Mouse (Mus musculus) thymus, postnatal 0 days (tissue): ENCODE measurements around the gene Ccdc169. TPM values are rescaled to one million over a fixed set of nuclear protein-coding genes. Genes with fewer than 3 reads are reported as not detected.
A peak's percentile ranks its signal among the peaks of the same experiment; 100 is the strongest.

ENCODE experiments used
- DNase-seq: peaks from one replicate; pipeline ENCODE4 v3.0.0-alpha.2; 2015; ENCODE audit warnings: low spot score
- polyA plus RNA-seq: library from polyadenylated mRNA; unstranded; fragments of >200 nt; fragmentation: Nextera tagmentation; extraction: Ambion mirVana; gene quantifications from 2 replicates; pipeline ENCODE4 v1.2.1, GENCODE M21; 2015

The Ccdc169 gene
- 0.04 TPM in 1 of 2 replicates, not detected in the other for polyA plus RNA-seq

GRCm38 (mm10) chr3:55137039-55137438, at the start of gene Ccdc169:
Gene Ccdc169, plus strand, starts transcription at chr3:55137339.
- no peak for DNase-seq

GRCm38 (mm10) chr3:55087360-55087759, 49.8 kb upstream of the Ccdc169 start:
- DNase-seq = no peak

GRCm38 (mm10) chr3:55088359-55088758, 48.8 kb upstream of the Ccdc169 start:
- DNase-seq = no peak

GRCm38 (mm10) chr3:55088843-55089242, 48.3 kb upstream of the Ccdc169 start:
- DNase-seq = no peak

GRCm38 (mm10) chr3:55089291-55089690, 47.8 kb upstream of the Ccdc169 start:
- no peak for DNase-seq

- no peak for DNase-seq
These were observed 44.0 kb upstream of the Ccdc169 start for GRCm38 (mm10) chr3:55093161-55093560.

GRCm38 (mm10) chr3:55095968-55096654, 41.0 kb upstream of the Ccdc169 start:
- no peak for DNase-seq

GRCm38 (mm10) chr3:55096655-55097005, 40.5 kb upstream of the Ccdc169 start:
- no peak for DNase-seq

- DNase-seq = no peak
These were observed 40.0 kb upstream of the Ccdc169 start for GRCm38 (mm10) chr3:55097186-55097585.

- DNase-seq = no peak
These were observed 39.1 kb upstream of the Ccdc169 start for GRCm38 (mm10) chr3:55098014-55098413.

- no peak for DNase-seq
These were observed 38.1 kb upstream of the Ccdc169 start for GRCm38 (mm10) chr3:55098990-55099389.

- no peak for DNase-seq
These were observed 36.0 kb upstream of the Ccdc169 start for GRCm38 (mm10) chr3:55101092-55101491.

- no peak for DNase-seq
These were observed 31.6 kb upstream of the Ccdc169 start for GRCm38 (mm10) chr3:55105372-55106023.

- no peak for DNase-seq
These were observed 31.1 kb upstream of the Ccdc169 start for GRCm38 (mm10) chr3:55106051-55106450.

GRCm38 (mm10) chr3:55109097-55109496, 28.0 kb upstream of the Ccdc169 start:
- DNase-seq = no peak

GRCm38 (mm10) chr3:55111935-55112709, 25.0 kb upstream of the Ccdc169 start, which contains the start of gene Spg20:
Gene Spg20, plus strand, starts transcription at chr3:55112108.
- DNase-seq = peak; percentile 86

- peak; percentile 8 for DNase-seq
These were observed 24.3 kb upstream of the Ccdc169 start for GRCm38 (mm10) chr3:55112710-55113415.

- no peak for DNase-seq
These were observed 22.6 kb upstream of the Ccdc169 start for GRCm38 (mm10) chr3:55114313-55115065.

GRCm38 (mm10) chr3:55115071-55115470, 22.1 kb upstream of the Ccdc169 start:
- no peak for DNase-seq

GRCm38 (mm10) chr3:55115989-55116388, 21.1 kb upstream of the Ccdc169 start:
- no peak for DNase-seq
